Mouse (Mus musculus) forelimb bud, embryonic 11.5 days (tissue): ENCODE measurements around the gene Ccni.
A peak's percentile ranks its signal among the peaks of the same experiment; 100 is the strongest.

ENCODE experiments used
- DNase-seq: peaks from one replicate; pipeline ENCODE4 v3.0.0-alpha.2; 2012; ENCODE audit warnings: low read depth, low spot score

Gene Ccni

DNA sequence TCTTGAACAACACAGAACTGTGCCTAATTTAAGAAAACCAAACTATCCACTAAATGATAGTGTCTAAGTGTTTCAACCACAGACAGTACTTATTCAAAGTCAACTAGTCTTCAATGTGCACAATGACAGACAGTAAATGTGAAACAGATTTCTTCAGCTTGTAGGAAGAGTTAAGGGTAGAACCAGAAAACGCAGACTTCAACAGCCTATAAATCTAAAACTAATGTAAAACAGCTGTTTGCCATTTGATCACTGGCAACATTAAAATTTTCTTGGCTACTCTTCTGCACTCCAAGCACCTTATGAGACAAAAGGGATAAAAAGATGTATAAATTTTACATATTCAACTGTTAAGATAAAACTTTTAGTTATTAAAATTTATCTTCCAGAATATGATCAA lies 5.1 kb downstream of the Ccni start:
- DNase-seq = peak; percentile 46

DNA sequence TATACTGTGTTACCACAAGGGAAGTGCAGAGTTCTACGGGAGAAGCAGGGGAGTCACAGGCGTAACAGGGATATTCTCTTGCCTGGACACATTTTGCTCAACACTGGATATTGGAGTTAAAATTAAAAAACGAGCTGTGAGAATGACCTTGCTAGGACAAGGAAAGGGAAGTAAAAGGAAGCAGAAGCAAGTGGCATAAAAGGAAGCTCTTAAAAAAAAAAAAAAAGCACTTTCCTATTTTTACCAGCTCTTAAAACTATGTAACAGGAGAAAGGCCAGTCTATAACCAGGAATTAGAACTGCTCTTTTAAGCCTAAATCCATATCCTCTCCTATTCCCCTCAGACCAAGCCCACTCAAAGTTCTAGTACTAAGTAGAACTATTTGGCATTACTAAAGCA lies 8.1 kb downstream of the Ccni start:
- no peak for DNase-seq

DNA sequence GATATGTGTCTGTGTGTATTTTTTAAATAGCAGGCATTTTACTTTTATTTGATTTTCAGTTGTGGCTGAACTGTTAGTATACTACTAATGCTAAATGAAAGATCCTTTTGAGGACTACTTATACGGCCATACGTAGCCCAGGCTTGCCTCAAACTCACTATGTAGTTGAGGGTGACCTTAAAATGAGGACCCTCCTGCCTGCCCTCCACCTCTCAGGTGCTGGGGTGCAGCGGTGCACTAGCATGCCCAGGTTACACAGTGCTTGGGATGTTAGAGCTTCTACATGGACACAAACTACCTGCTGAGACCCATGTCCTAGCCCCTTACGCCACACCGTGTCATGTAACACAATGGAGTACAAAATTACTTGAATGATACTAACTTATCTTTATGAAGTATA lies 15.9 kb downstream of the Ccni start:
- no peak for DNase-seq

DNA sequence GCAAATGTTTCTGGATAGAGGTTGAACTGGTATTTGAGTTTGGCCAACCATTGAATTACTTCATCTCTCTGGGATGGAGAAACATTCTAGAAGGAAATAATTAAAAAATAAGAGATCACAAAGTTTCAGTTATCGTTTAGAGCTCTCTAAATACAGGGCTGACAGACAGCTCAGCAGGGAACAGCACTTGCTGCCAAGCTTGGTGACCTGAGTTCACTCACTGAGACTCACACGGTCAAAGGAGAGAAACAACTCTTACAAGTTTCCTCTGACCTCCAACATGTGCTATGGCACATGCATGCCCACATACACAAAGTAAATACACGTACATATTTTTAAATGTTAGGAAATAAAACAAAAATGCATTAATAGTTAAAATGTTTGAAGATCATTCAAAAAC lies 16.7 kb downstream of the Ccni start:
- no peak for DNase-seq

DNA sequence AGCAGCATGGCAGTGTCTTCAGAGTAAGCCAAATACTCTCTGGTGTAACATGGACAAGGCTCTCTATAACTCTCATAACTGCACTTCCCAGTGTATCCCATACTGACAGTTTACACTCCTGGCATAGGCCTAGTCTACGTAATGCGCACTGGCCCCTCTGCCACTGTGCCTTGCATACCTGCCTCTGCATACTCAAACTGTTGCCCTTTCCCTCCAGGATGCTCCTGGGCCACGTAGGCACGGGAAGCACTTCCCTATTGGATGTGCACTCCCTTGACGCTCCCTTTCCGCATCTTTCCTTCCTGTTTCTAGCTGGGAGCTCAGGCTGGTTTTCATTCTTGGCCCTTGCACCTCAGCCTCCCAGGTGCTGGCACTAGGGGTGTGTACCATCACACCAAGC lies 21.7 kb downstream of the Ccni start:
- DNase-seq = no peak

DNA sequence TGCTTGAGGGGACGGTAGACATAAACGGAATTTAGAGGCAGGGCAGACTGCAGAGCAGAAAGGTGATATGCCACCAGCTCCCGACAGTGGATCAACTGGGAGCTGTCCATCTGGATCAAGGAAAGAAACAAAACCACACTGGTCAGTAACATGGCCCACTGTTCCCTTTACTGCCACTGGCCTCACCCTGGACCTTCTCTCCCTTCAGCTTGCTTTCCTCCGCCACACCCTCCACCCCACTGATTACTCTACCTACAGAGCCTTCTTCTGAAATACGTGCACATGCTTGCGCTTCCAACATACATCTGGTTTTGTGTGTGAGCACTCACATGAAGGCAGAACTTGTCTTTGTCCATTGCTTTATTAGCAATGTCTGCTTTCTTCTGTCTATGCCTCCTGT lies 23.0 kb downstream of the Ccni start:
- DNase-seq = no peak

DNA sequence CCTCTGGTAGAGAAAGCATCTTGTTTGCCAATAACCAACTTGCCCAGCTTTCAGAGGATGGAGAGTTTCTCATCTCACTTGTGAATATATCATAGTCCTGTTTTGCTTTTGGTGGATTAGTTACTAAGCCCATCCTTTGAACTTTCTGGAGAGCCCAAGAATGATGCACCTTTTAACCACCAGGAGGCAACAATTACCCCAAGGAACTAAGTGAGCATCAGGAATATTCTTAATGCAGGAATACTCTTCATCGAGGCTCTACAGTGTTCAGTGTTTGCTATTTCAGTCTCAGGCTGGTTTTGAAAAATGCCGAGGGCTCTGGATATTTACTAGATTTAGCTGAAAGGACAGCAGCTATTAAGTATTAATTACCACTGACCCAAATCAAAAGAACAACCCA lies 26.0 kb downstream of the Ccni start:
- no peak for DNase-seq

DNA sequence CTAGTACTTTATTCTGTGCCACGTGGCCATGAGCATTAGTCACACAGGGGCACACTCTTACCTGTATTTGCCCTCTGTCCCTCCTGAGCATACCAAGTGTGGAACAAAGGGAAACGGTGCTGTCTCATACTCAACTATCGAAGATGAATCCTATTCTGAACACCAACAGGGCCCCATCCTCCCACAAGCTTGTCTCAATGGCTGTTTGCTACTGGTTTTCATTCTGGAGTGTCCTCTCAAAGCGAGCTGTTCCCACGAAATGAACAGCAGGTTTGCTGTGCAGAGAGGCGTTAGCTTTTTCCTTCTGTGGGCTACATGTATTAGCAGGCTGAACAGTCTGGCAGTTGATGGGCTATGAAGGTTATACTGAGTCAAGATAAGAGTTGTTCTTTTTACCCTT lies 27.7 kb downstream of the Ccni start:
- DNase-seq = no peak

DNA sequence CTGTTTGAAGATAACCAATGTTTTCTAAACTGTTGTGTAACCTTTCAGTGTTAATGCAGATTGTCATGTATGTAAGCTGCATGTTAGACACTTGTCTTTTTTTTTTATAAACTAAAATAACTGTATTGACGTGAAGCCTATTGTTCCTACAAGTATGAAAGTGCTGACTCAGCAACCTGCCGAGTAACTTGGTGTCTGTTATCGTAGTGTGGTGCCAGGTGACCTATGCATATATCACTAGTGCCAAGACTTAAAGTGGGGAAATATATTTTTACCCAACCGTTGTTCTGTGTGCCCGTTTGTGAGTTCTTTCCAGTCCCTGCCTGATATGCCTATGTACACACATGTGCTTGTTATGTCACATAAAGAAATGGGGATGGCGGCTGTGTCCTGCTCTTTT lies 31.6 kb downstream of the Ccni start:
- no peak for DNase-seq

DNA sequence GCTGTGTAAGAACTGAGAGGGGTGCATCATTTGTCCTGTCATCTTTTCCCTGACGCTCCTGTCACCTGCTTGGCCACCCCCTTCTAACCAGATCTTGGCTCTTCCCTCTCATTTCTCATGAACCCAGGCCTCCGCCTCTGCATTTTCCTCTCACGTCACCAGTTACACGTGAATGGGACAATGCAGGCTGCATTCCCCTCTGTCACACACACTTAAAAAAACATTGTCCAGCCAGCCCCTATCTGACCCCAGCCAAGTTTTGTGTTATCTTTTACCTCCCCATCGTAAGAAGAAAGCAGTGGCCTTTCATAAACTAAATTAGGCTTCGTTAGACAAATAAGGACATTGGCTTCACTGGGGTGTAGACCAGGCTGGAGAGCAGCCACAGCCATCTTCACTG lies 33.8 kb downstream of the Ccni start:
- DNase-seq = no peak

DNA sequence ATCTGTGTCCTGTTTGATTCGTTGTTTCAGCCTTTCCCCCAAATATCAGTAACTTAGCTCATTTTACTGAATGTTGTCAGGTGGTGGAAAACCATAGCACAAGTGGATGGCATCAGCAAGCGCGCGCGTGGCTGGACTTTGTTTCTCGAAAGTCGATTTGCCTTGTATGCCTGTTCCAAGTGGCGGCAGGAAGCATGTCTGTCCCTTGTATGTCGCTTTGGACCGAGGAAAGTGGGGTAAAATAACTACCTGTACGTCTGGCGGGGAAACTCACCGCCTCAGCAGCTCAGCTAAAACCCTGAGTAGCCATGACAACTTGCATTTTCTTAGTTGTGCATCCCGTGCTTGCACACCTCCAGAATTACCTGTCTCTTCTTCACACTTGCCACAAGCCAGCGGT lies 34.9 kb downstream of the Ccni start:
- no peak for DNase-seq

DNA sequence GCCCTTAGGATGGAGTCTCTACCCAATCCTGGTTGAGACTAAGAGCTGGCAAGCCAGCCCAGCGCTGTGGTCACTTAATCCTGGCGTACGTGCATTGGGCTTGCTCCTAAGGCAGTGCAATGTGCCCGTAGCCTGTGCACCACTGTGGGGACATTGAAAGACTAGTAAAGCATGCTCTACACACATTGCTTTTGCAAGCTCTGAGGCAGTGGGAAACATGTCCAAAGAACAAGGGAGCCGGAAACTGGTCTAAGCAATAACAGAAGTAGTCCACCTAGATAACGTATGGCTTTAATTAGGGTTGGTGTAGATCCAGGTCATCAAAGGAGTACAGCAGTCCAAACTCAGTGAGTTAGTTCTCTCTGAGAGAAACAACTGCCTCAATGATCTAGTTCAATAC lies 37.6 kb downstream of the Ccni start:
- DNase-seq = peak; percentile 23

DNA sequence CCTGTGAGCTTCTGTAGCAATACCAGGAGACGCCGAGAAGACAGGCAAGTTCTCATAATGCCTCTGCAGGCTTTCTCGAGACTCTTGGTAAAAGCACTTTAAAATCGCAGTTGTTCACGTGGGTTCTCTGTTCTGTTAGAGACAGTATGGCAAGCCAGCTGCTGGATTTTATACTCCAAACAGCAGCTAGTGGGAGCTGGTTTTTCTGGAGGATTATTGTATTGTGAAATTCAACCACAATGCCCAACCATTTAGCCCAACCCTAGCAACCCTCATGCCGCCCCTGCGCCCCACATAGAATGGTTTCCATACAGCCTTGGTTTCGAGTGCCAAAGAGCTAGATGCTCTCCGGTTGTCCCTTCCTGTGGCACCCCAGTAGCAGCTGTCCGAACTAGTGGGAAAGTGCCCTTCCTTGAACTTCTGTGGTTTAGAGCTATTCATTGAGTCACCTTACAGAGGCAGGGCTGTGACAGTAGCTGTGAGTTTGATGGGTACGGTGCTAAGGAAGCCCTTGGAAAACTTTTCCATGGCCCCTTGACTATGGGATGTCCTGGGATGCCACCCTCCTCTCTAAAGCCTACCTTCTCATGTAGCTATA lies 38.3 kb downstream of the Ccni start:
- DNase-seq = no peak

DNA sequence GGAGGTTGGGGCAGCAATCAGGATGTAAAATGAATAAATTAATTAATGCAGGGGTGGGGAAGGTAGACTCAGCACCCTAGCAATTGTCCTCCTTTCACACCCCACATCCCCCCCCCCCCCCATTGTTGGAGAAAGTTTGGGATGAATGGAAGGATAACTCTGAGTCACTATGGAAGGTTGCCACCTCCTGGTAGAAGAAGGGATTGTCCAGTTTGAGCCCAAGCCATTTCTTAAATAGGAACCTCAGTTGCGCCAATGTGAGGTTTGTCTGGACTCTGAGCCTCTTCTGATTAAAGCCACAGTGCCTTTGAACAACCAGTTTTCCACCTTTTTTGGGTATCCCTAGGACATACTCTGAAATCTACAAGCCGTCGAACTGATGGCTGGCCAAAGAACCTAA lies 42.8 kb downstream of the Ccni start:
- DNase-seq = peak; percentile 56

DNA sequence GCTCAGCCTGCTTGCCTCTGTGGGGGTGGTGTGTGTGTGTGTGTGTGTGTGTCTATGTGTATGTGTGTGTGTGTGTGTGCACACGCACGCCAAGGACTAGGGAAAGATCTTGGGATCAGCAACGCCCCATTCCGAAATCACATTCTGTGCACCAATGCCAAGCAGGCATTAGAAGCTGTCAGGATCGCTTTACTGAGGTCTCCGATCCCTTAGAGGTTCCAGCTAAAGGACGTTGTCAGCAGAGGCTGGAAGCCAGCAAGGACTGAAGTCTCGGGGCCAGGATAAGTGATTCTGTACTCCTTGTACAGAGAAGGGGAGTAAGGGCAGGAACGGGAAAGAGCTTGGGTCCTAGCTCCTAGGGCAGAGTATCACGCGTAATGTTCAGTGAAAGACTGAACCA lies 51.9 kb downstream of the Ccni start:
- no peak for DNase-seq

DNA sequence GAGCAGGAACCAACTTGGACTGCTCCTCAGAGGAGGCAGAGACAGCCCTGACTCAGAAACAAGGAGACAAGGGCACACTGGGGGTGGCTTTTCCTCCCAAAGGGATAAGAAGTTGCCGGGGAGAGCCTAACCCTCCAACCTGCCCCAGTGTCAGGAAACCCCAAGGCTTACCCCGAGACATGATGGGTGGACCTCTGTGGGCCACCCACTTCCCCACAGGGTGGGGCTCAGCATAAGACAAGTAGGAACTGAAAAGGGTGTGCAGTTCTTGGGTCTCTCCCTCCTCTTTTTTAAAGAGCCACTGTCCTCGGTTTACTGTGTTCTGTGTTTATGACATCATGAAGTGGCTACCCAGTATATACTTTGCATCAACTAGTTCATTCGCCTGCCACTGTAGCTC lies 53.8 kb downstream of the Ccni start:
- no peak for DNase-seq

DNA sequence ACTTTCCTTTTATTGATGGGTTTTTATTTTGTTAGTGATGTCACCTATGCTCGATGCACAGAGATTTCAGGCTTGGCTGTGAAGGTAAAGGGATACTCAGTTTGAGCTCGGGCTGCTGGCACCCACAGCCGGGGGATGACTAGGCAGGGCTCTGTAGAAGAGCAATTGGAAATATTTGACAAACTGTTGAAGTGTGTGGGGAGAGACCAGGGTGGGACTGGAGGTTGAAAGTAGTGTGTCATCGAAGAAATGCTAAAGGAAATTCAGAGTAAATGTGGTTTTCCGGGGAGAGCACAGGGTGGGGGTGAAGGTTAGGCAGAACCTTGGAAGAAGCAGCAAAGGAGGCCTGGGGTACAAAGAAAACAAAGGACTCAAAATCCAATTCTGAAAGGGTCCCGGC lies 54.3 kb downstream of the Ccni start:
- no peak for DNase-seq

DNA sequence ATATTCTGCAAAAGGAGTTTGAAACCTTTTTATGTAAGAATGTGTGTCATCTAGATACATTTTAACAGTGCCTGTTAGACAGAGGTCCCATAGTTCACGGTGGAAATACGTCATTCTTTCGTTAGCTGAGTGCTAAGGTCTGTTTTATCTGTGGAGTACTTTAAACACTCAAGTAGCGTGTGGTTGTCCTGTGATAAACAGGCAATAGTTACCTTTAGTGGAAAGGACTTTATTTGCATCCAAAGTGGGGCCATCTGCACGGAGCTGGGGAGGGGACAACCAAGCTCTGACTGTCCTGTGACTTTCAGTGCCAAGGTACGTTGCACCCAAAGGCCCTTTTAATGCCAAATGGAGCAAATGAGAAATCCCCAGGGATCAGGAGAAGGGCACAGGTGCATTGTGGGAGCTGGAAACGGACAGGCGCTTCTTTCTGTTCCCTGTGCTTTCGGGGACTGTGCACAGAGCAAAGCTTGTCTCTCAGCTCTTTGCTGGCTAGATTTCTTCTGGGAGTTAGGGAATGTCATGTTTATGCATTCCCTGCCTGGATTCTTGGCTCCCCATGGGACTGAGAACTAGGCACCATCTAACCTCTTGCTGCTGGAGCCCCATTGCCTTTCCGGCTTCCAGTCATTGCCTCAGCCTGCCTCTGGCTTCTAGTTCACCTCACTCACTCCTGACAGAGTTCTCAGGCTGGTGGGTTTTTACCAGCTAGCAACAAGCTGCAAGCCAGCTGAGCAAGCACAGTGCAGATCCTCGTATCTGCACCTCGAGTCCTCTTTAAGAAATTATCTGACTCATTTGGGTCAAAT lies 56.1 kb downstream of the Ccni start:
- DNase-seq = no peak

DNA sequence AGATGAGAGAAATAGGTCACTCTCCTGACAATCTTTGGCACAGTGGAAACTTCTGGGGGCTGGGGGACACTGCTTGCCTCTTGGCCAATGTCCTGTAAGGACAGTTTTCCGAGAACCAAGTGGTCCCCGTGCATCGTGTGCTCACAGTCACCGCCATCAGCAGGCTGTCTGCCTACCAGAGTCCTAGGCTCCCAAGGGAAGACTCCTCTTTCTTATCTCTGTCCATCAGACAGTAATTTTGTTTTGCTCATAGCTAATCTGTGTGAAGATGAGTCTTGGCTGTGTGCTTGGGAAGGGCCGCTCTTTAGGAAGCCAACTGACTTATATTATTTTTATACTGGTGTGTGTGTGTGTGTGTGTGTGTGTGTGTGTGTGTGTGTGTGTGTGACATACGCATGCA lies 60.8 kb downstream of the Ccni start:
- no peak for DNase-seq

DNA sequence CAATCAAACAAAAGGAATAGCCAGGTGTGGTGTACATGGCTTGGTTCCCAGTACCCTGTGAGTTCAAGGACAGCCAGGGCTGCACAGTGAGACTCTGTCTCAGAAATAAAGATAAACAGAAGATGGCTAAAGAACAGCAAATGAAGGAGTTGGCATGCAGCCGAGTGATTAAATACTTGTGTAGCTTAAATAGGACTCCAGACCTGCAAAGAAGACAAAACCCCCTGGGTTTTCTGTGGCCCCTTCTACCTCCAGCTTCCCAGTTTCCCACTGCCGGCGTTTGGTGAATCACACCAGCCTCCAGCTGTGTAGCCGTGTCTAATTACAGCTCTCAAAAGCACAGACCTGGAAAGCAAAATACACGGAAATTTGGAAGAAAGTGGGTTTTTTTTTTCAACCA lies 61.4 kb downstream of the Ccni start:
- no peak for DNase-seq

DNA sequence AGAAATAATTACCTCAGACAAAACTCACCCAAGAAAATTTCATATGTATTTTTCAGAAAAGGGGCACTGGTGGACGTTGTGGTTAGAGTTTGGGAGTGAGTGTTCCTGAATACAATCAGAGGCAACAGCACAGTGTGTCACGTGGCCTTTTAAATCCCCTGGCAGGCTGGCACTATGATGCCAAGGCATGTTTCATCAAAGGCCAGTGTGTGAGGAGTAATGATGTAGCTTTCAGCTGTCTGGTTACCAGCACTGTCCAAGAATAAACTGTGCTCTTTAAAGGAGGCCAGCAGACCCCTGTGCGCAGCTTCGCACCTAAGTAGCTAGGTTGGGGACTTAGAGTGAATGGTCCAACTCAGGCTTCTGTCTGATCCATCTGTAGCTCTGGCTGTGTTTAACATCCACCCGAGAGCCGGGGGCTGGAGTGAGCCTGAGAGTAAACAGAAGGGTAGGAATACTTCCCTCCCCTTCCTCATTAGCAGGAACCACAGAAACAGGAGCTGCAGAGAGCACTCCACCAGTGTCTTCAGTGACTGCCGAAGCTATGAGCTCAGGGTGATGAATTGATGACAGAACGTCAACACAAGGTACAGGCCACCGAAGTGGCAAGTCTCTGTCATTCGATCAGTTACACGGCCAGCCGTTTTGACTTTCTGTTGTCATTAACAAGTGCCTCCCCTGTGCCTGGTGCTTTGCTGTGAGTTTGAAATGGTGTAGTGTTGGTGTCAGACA lies 62.8 kb downstream of the Ccni start:
- DNase-seq = no peak

DNA sequence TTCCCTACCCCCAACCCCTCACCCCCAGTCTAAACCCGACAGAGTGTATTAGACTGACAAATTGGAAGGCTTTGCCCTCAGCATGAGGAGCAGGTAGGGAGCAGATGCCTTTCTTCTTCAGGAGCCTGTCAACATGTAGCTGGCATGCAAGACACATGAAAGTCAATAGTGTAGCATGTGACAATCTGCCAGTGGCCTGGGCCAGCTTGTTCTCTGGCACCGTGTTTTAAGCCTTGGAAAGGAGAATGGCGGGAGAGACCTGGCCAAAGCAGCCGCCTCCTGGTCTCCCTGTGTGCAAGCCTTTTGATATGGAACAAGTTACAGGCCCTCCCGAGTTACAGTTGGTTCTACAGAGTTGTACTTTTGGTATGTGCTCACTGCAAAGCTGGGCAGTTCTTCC lies 65.5 kb downstream of the Ccni start:
- no peak for DNase-seq

DNA sequence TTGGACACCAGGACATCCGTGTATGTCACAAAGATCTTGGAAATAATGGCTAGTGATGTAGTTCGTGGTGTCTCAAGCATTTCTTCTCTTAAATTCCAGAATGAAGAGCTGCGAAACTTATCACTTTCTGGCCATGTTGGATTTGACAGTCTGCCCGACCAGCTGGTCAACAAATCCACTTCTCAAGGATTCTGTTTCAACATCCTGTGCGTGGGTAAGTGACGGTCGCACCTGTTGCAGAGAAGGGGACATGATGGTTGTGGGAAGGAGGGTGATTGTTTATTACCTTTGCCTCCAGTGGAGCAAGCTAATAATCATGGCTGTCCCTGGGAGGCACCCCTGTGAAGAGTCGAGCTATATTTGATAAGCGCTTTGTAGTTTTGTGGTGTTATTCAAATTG lies 66.9 kb downstream of the Ccni start:
- DNase-seq = no peak
